Mouse (Mus musculus) thymus, postnatal 25 days (tissue): Measurements from ENCODE around the gene Cela2a.

Source experiments
- DNase-seq: peaks from one replicate; pipeline ENCODE4 v3.0.0; 2022

Cela2a gene

GRCm38 (mm10) chr4:141857422-141857930 lies 31.5 kb upstream of the Cela2a start:
- DNase-seq: peak; percentile 73

- DNase-seq: peak; percentile 40
These were observed 27.5 kb upstream of the Cela2a start for GRCm38 (mm10) chr4:141853437-141853836.

GRCm38 (mm10) chr4:141845999-141846398 lies 20.0 kb upstream of the Cela2a start, which contains the start of gene Ctrc:
Gene Ctrc (minus strand): TSS chr4:141846359.
- DNase-seq: no peak

- DNase-seq: no peak
These were observed 8.7 kb upstream of the Cela2a start for GRCm38 (mm10) chr4:141834536-141835095.

GRCm38 (mm10) chr4:141833911-141834310 lies 8.0 kb upstream of the Cela2a start:
- DNase-seq: no peak

- DNase-seq: no peak
These were observed 5.4 kb upstream of the Cela2a start for GRCm38 (mm10) chr4:141831361-141831760.

- DNase-seq: no peak
These were observed 4.4 kb upstream of the Cela2a start for GRCm38 (mm10) chr4:141830381-141830780.

GRCm38 (mm10) chr4:141828177-141828576 lies 2.2 kb upstream of the Cela2a start:
- DNase-seq: no peak

GRCm38 (mm10) chr4:141827401-141827800 lies 1.4 kb upstream of the Cela2a start:
- no peak for DNase-seq

- no peak for DNase-seq
These were observed 3.0 kb downstream of the Cela2a start for GRCm38 (mm10) chr4:141822979-141823378.

GRCm38 (mm10) chr4:141822089-141822488 lies 3.9 kb downstream of the Cela2a start:
- DNase-seq: peak; percentile 16

GRCm38 (mm10) chr4:141821178-141821577 lies 4.8 kb downstream of the Cela2a start:
- no peak for DNase-seq

- no peak for DNase-seq
These were observed 6.6 kb downstream of the Cela2a start for GRCm38 (mm10) chr4:141819316-141819715.

- DNase-seq: no peak
These were observed 7.1 kb downstream of the Cela2a start for GRCm38 (mm10) chr4:141818861-141819260.

GRCm38 (mm10) chr4:141817706-141818105 lies 8.3 kb downstream of the Cela2a start:
- no peak for DNase-seq

GRCm38 (mm10) chr4:141816776-141817655 lies 8.9 kb downstream of the Cela2a start:
- no peak for DNase-seq

GRCm38 (mm10) chr4:141816267-141816666 lies 9.7 kb downstream of the Cela2a start:
- no peak for DNase-seq

GRCm38 (mm10) chr4:141811375-141811774 lies 14.6 kb downstream of the Cela2a start:
- no peak for DNase-seq

- no peak for DNase-seq
These were observed 15.0 kb downstream of the Cela2a start for GRCm38 (mm10) chr4:141810975-141811374.

- DNase-seq: peak; percentile 26
These were observed 16.0 kb downstream of the Cela2a start for GRCm38 (mm10) chr4:141809850-141810464.

- DNase-seq: no peak
These were observed 20.1 kb downstream of the Cela2a start for GRCm38 (mm10) chr4:141805886-141806285.

GRCm38 (mm10) chr4:141804105-141804504 lies 21.9 kb downstream of the Cela2a start:
- DNase-seq: no peak

- DNase-seq: no peak
These were observed 28.4 kb downstream of the Cela2a start for GRCm38 (mm10) chr4:141797545-141797944.

GRCm38 (mm10) chr4:141796954-141797353 lies 29.0 kb downstream of the Cela2a start:
- no peak for DNase-seq
